Mouse (Mus musculus) cerebellum, adult (tissue): ENCODE data around the gene Fam107b.
A peak's percentile ranks its signal among the peaks of the same experiment; 100 is the strongest.

ENCODE experiments used
- ATAC-seq: cut with Nextera tagmentation; 2 replicates; pipeline ENCODE4 v1.9.2; 2017; ENCODE audit warnings: mild to moderate bottlenecking, moderate library complexity, mixed read lengths; ENCODE audit not compliant: insufficient number of reproducible peaks, low FRiP score, low TSS enrichment

The Fam107b gene

DNA sequence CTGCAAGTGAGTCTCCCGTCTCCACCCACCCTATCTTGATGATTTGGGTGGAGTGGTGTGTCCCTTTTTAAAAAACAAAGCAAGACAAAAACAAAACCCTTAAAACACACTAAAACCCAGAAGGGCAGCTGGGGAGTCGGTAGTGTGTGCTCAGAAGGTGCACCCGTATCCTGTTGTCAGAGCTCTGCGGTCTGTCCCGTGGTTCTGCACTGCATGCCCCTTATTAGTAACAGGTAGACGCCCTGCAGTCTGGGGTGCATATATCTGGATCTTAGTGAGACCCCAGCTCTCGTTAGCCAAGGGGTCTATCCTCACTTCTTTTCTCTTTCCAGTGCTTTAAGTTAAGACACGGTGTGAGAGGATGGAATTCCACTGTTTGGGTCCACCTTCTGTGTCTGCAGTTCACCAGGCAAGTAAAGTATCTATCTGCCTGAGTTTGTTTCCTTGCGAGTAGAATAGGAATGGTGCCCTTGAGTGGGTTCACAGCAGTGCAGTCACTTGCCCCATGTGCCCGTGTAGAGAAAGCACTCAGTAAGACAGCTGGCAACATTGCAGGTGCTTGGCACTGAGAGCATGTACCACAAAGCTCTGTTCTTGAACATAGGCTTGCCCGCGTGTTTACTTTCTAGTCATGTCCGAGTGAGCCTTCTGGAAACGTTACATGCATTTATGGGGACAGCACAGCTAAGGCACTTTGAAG is 161.2 kb downstream of the Fam107b start:
- ATAC-seq = no peak

DNA sequence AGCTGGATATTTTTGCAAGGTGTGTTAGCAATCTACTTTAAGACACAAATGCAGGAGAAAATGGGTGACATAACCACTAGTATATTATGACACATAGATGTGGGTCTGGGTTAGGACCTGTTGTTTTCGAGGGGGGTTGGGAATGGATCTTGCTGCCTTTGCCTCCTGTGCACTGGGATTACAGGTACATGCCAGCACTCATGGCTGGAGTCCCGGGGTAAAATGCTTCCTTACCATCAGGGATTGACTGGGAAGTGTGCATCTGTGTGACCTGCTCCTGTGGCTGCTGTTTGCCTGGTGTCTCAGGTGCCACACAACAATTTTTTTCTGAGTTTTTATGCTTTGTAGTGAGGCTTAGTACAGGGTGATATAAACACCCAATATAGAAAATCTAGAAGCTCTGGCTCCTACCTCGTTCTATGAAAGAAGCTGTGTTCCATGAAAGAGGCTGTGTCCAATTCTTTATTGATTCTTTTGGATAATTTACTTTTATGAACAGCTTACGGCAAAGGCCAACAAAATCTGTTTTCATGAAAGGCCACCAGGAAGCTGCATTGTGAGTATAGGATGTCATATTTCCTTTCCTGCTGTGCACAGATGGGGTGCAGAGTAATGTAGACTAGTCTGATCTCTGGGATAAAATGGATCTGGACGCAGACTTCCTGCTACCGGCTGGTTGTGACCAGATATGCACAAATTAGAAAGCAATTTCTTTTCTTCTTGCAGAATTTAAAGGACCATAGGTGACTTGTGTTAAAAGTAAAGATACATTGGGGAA is 167.8 kb downstream of the Fam107b start:
- ATAC-seq = no peak

GRCm38 (mm10) chr2:3738734-3739133 is 168.4 kb downstream of the Fam107b start:
- no peak for ATAC-seq

GRCm38 (mm10) chr2:3739351-3739961 is 169.2 kb downstream of the Fam107b start:
- peak; percentile 85 for ATAC-seq

- no peak for ATAC-seq
Measured at GRCm38 (mm10) chr2:3740256-3740655, 170.0 kb downstream of the Fam107b start.

DNA sequence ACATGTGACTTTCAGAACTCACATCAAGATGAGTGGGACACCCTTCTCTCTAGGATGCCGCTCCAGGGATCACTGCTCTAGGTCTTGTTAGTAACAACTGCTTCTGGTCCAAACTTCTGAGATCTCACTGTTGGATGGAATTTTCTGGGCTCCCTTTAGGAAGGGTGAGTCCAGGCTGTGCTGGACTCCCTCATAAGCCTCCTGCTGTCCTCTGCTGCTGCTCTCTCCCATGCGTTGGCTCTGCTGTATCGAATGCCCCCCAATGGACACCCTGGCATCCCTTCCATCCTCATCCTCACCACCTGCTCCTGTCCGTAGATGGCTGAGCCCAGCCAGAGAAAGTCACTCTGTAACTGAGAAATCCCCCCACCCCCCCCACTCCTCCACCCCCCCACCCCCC is 170.4 kb downstream of the Fam107b start:
- ATAC-seq = no peak

- no peak for ATAC-seq
Measured at GRCm38 (mm10) chr2:3742519-3742918, 172.2 kb downstream of the Fam107b start.

GRCm38 (mm10) chr2:3745041-3745440 is 174.8 kb downstream of the Fam107b start:
- no peak for ATAC-seq

- ATAC-seq = peak; percentile 60
Measured at GRCm38 (mm10) chr2:3745910-3746606, 175.8 kb downstream of the Fam107b start.

GRCm38 (mm10) chr2:3748714-3749503 is 178.6 kb downstream of the Fam107b start:
- ATAC-seq = peak; percentile 32; the same call in 1 of the 2 replicates

DNA sequence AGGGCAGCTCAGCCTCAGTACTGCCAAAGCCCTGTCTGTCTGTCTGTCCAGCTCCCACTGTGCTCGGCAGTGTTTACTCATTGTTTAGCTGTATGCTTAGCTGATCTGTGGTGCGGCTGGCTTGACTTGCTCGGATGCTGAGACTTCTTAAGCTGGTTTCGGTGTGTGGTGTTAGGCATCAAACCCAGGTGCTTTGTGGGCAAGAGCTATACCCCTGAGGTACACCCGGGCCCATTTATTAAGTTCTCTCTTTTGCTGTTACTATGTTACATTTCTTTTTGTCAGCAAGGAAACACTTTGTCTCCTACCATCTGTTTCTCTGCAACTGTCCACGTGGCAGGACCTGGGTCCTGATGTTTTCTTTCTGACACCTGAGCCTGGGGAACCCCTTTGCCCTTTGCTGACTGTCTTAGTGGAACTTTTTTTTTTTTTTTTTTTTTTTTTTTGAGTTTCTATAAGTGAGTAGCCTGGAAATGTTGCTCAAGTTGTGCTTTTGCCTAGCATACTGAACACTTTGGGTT is 179.3 kb downstream of the Fam107b start:
- no peak for ATAC-seq

GRCm38 (mm10) chr2:3750126-3750525 is 179.8 kb downstream of the Fam107b start:
- ATAC-seq = no peak

GRCm38 (mm10) chr2:3752365-3752764 is 182.1 kb downstream of the Fam107b start:
- no peak for ATAC-seq

DNA sequence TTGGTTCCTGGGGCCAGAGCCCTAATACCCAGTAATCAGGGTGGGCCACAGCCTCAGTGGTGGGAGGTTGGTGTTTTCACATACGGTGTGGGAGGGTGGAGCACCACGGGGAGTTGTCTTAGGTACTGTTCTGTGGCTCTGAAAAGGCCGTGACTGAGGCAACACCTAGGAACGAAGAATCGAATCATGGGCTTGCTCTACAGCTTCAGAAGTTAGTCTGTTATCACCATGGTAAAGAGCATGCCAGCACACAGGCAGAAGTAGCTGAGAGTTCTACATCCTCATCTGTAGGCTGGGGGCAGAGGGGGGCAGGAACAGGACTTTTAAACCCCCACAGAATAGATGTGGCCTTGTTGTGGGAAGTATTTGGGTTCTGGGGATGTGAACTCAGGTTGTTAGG is 182.6 kb downstream of the Fam107b start:
- no peak for ATAC-seq

GRCm38 (mm10) chr2:3753749-3754148 is 183.5 kb downstream of the Fam107b start:
- ATAC-seq = 0 out of 2 replicates have a peak, but pooled peaks have one; percentile 21

GRCm38 (mm10) chr2:3755936-3756335 is 185.6 kb downstream of the Fam107b start:
- ATAC-seq = no peak

- no peak for ATAC-seq
Measured at GRCm38 (mm10) chr2:3758406-3758805, 188.1 kb downstream of the Fam107b start.

DNA sequence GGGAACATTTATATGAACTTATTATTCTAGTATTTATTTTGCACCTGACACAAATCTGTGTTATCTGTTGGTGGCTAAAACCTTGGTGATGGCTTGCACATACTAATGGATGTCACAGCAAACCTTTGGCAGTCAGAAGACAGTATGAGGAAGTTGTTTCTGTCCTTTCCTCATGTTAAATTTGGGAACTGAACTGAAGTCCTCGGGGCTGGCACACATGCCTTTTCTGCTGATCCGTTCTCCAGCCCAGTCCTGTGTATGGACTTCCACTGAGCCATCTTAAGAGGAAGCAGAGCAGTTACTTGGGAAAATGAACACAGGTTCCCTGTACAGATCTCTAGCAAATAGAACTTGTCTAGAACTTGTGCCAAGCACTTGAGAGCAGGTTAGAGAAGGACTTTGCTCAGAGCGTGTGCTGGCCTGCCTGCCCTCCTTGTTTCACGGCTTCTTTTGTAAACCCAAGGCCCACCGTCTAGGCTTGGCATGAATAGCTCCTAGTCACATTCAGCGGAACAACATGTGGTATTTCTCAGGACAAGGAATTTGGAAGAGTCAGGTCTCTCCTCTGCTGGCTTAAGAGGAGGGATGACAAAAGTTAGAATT is 190.0 kb downstream of the Fam107b start:
- ATAC-seq = no peak

DNA sequence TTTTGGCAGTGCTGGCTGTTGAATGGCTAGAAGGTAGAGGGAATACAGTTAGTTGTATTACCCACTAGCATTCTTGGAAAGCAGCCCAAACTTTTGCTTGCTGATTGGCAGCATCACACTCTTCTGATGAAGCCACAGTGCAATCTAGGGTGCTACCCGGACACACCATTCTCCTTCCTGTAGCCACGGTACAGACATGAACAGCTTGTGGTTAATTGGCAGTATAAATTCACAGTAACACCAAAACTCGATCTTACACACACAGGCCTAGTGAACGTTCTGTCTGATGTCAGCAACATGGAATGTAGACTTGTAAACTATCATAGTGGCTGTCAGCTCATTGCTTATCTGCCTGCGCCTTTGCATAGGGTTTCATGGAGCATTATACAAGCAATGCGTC is 193.8 kb downstream of the Fam107b start:
- ATAC-seq = 0 out of 2 replicates have a peak, but pooled peaks have one; percentile 37
